Mouse (Mus musculus) CH12.LX (cell line): Measurements from ENCODE around the gene Uri1.

Experiments
- EP300 ChIP-seq: IDR thresholded peaks from 2 replicates; pipeline ENCODE4 v1.6.1; 2011; ENCODE audit warnings: low read length, improper control_type of control experiment
- MAX ChIP-seq: IDR thresholded peaks from 2 replicates; pipeline ENCODE4 v1.6.1; 2011; ENCODE audit warnings: low read length, improper control_type of control experiment
- POLR2A ChIP-seq: IDR thresholded peaks from 2 replicates; pipeline ENCODE4 v1.6.1; 2011; ENCODE audit warnings: low read depth, mild to moderate bottlenecking, improper control_type of control experiment, low read length

GRCm38 (mm10) chr7:38071065-38071464 lies 47.7 kb upstream of the Uri1 start:
- TF ChIP-seq POLR2A = no peak
- TF ChIP-seq MAX = no peak
- TF ChIP-seq EP300 = peak; percentile 77
